Mouse (Mus musculus): ENCODE data around the gene Hdlbp.

- TF ChIP-seq CTCF (IDR thresholded peaks at IDR 0.05; ENCODE audit: extremely low read depth, insufficient read length, insufficient replicate concordance, low read depth, low read length) (no peak), POLR2A (IDR thresholded peaks at IDR 0.05; ENCODE audit: low read depth, low read length) (no peak)
Measured at GRCm38 (mm10) chr1:93465066-93465465, 13.5 kb downstream of the Hdlbp start.
